Mouse (Mus musculus): ENCODE measurements around the gene Cfap299. TPM values are rescaled to one million over a fixed set of nuclear protein-coding genes. Genes with fewer than 3 reads are reported as not detected.
"Not testable (repeated sequence)": the region's sequence is repeated elsewhere in the genome, so short reads cannot be mapped to it uniquely, and the experiment has no call there.

Gene Cfap299
- polyA plus RNA-seq, 1 experiment from 2014 or later: 2.9 TPM

- WGBS: 31% methylated on average over 9 of the region's 9 CpGs
Observed at GRCm38 (mm10) chr5:98306528-98306927, 22.6 kb upstream of the Cfap299 start.

GRCm38 (mm10) chr5:98326625-98327024 lies 2.5 kb upstream of the Cfap299 start:
- ATAC-seq: no peak
- Histone ChIP-seq H3K4me2 (ENCODE audit: low read length) (no peak overlapping the region), H3K9me3 (replicated peaks; ENCODE audit: control insufficient read depth, low read length, poor library complexity, severe bottlenecking) (no peaks in the 10 kb centered on the region), H3K27me3 (ENCODE audit: control insufficient read depth, insufficient read depth, low read depth, low read length) (peaks cover 5% of the 10 kb centered on the region; the same call in 1 of the 2 replicates), H3K36me3 (ENCODE audit: control insufficient read depth, insufficient read depth, low read length) (no peaks in the 10 kb centered on the region), H3K27ac (ENCODE audit: low read length) (no peak overlapping the region), H3K4me1 (ENCODE audit: control insufficient read depth, insufficient read depth, low read length) (peaks cover 3% of the 10 kb centered on the region), H3K9ac (ENCODE audit: low read depth, low read length) (no peak overlapping the region), H3K4me3 (ENCODE audit: low read depth, low read length) (no peak overlapping the region)
- 88% methylated on average over 2 of the region's 2 CpGs for WGBS

More at GRCm38 (mm10) chr5:98306528-98306927, 22.6 kb upstream of the Cfap299 start:
- peak; percentile 73 for ATAC-seq
- Histone ChIP-seq H3K4me1 (ENCODE audit: control insufficient read depth, insufficient read depth, low read length) (0 out of 2 replicates have a peak, but pooled peaks cover 2% of the 10 kb centered on the region), H3K36me3 (ENCODE audit: control insufficient read depth, insufficient read depth, low read length) (no peaks in the 10 kb centered on the region), H3K27ac (ENCODE audit: low read length) (no peak overlapping the region), H3K9me3 (replicated peaks; ENCODE audit: control insufficient read depth, low read length, poor library complexity, severe bottlenecking) (no peaks in the 10 kb centered on the region), H3K27me3 (ENCODE audit: control insufficient read depth, insufficient read depth, low read depth, low read length) (no peaks in the 10 kb centered on the region), H3K9ac (ENCODE audit: low read depth, low read length) (no peak overlapping the region), H3K4me3 (ENCODE audit: low read depth, low read length) (no peak overlapping the region), H3K4me2 (ENCODE audit: low read length) (no peak overlapping the region)

DNA sequence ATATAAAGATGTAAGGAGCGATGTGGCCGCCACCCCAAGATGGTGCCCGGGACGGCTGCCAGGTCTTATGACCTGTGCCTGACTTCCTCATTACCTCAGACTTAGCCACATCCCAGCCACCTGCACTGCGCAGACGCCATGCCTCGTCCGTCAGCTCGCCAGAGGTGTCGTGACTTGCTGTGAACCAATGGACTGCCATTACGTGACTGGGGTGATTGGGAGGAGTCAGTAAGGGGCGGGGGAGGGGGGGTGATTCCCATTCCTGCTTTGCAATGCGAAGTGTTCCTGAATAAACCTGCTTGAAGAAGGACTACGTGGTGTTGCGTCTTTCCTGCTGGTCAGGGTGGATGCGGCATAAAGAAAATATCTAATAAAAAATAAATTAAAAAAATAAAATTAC lies 14.6 kb downstream of the Cfap299 start:
- H3K36me3 ChIP-seq (ENCODE audit: control insufficient read depth, insufficient read depth, low read length); H3K9me3 ChIP-seq (replicated peaks; ENCODE audit: control insufficient read depth, low read length, poor library complexity, severe bottlenecking); H3K4me2 ChIP-seq (ENCODE audit: low read length); H3K4me3 ChIP-seq (ENCODE audit: low read depth, low read length); H3K9ac ChIP-seq (ENCODE audit: low read depth, low read length); H3K4me1 ChIP-seq (ENCODE audit: control insufficient read depth, insufficient read depth, low read length); ATAC-seq; H3K27ac ChIP-seq (ENCODE audit: low read length); H3K27me3 ChIP-seq (ENCODE audit: control insufficient read depth, insufficient read depth, low read depth, low read length): not testable (repeated sequence)
- 93% methylated on average over 16 of the region's 16 CpGs for WGBS

DNA sequence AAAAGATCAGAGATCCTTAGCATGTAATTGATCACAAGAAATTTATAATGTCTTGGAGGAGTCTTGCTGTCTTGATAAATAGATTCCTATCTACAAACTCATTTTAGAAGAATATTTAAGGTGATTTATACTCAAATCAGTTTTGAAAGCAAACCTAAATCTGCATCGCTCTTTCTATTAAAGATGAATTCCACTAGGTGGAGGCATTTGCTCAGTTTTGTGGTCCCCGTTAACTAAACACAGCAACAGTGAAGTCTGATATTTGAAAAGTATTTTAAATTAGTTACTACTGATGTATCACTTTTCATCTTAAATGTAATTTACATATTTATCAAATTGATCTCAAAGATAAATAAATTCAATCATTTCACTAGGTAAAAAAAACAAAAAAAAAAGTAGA lies 15.5 kb downstream of the Cfap299 start:
- no peak overlapping the region for H3K9ac ChIP-seq (ENCODE audit: low read depth, low read length)
- ATAC-seq: no peak
- no peaks in the 10 kb centered on the region for H3K9me3 ChIP-seq (replicated peaks; ENCODE audit: control insufficient read depth, low read length, poor library complexity, severe bottlenecking)
- no peak overlapping the region for H3K4me2 ChIP-seq (ENCODE audit: low read length)
- WGBS: 71% methylated on average over 2 of the region's 2 CpGs
- no peaks in the 10 kb centered on the region for H3K27me3 ChIP-seq (ENCODE audit: control insufficient read depth, insufficient read depth, low read depth, low read length)
- H3K36me3 ChIP-seq (ENCODE audit: control insufficient read depth, insufficient read depth, low read length): no peaks in the 10 kb centered on the region
- H3K27ac ChIP-seq (ENCODE audit: low read length): no peak overlapping the region
- no peak overlapping the region for H3K4me3 ChIP-seq (ENCODE audit: low read depth, low read length)
- no peaks in the 10 kb centered on the region; the same call in 1 of the 2 replicates for H3K4me1 ChIP-seq (ENCODE audit: control insufficient read depth, insufficient read depth, low read length)

- H3K4me3 ChIP-seq (ENCODE audit: low read depth, low read length): no peak overlapping the region
- H3K36me3 ChIP-seq (ENCODE audit: control insufficient read depth, insufficient read depth, low read length): no peaks in the 10 kb centered on the region
- WGBS: 76% methylated on average over 7 of the region's 7 CpGs
- H3K4me2 ChIP-seq (ENCODE audit: low read length): no peak overlapping the region
- no peaks in the 10 kb centered on the region for H3K27me3 ChIP-seq (ENCODE audit: control insufficient read depth, insufficient read depth, low read depth, low read length)
- H3K9ac ChIP-seq (ENCODE audit: low read depth, low read length): no peak overlapping the region
- H3K27ac ChIP-seq (ENCODE audit: low read length): no peak overlapping the region
- H3K9me3 ChIP-seq (replicated peaks; ENCODE audit: control insufficient read depth, low read length, poor library complexity, severe bottlenecking): no peaks in the 10 kb centered on the region
- ATAC-seq: no peak
- no peaks in the 10 kb centered on the region; the same call in 1 of the 2 replicates for H3K4me1 ChIP-seq (ENCODE audit: control insufficient read depth, insufficient read depth, low read length)
Observed at GRCm38 (mm10) chr5:98346067-98346466, 17.0 kb downstream of the Cfap299 start.

DNA sequence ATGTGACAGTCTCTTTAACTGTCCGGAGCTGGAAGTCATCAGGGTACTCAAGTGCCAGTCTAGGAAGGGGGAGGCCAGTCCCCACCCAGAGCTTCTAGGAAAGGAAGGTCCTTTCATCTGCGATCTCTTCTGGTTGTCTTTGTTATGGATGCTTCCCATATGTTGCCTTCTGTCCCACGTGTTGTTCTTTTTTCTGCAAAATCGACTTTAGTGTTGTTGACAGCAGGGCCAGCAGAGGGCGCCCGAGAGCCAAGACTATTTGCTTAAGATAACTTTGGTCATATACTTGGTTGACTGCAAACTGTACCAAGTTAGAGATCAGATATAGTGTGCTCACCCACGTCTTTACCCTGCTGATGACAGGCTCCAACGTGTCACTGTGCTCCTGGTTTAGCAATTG lies 19.5 kb downstream of the Cfap299 start:
- Histone ChIP-seq H3K4me2 (ENCODE audit: low read length) (peak overlapping the region; percentile 43; the same call in 1 of the 2 replicates), H3K9me3 (replicated peaks; ENCODE audit: control insufficient read depth, low read length, poor library complexity, severe bottlenecking) (no peaks in the 10 kb centered on the region), H3K4me3 (ENCODE audit: low read depth, low read length) (no peak overlapping the region), H3K9ac (ENCODE audit: low read depth, low read length) (no peak overlapping the region), H3K4me1 (ENCODE audit: control insufficient read depth, insufficient read depth, low read length) (no peaks in the 10 kb centered on the region; the same call in 1 of the 2 replicates), H3K27me3 (ENCODE audit: control insufficient read depth, insufficient read depth, low read depth, low read length) (no peaks in the 10 kb centered on the region), H3K36me3 (ENCODE audit: control insufficient read depth, insufficient read depth, low read length) (no peaks in the 10 kb centered on the region), H3K27ac (ENCODE audit: low read length) (no peak overlapping the region)
- peak; percentile 81 for ATAC-seq
- 8% methylated on average over 8 of the region's 8 CpGs for WGBS

DNA sequence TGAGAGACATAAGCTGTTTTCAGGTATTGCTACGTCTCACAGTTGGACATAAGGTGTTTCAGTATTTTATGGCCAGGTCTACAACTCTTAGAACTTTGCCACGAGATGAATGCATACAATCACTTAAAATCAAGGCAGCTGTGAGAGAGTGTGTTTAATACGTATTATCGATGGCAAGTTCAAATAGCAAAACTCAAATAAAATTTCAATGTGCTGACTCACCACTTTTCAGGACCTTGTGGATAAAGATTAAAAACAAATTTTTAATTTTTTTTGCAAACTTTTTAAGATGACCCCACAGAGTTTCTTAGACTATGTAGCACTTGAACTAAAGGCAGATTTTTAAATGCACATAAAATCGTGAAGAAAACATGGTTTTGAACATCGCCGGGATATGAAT lies 30.8 kb downstream of the Cfap299 start:
- no peak overlapping the region for H3K9ac ChIP-seq (ENCODE audit: low read depth, low read length)
- WGBS: 93% methylated on average over 7 of the region's 7 CpGs
- H3K9me3 ChIP-seq (replicated peaks; ENCODE audit: control insufficient read depth, low read length, poor library complexity, severe bottlenecking): no peaks in the 10 kb centered on the region
- no peak overlapping the region for H3K4me2 ChIP-seq (ENCODE audit: low read length)
- no peaks in the 10 kb centered on the region for H3K27me3 ChIP-seq (ENCODE audit: control insufficient read depth, insufficient read depth, low read depth, low read length)
- H3K36me3 ChIP-seq (ENCODE audit: control insufficient read depth, insufficient read depth, low read length): no peaks in the 10 kb centered on the region
- ATAC-seq: no peak
- H3K27ac ChIP-seq (ENCODE audit: low read length): no peak overlapping the region
- H3K4me3 ChIP-seq (ENCODE audit: low read depth, low read length): no peak overlapping the region
- H3K4me1 ChIP-seq (ENCODE audit: control insufficient read depth, insufficient read depth, low read length): no peaks in the 10 kb centered on the region

- Histone ChIP-seq H3K27ac (ENCODE audit: low read length) (no peak overlapping the region), H3K9ac (ENCODE audit: low read depth, low read length) (no peak overlapping the region), H3K4me2 (ENCODE audit: low read length) (no peak overlapping the region), H3K4me3 (ENCODE audit: low read depth, low read length) (no peak overlapping the region), H3K4me1 (ENCODE audit: control insufficient read depth, insufficient read depth, low read length) (no peaks in the 10 kb centered on the region), H3K9me3 (replicated peaks; ENCODE audit: control insufficient read depth, low read length, poor library complexity, severe bottlenecking) (no peaks in the 10 kb centered on the region), H3K27me3 (ENCODE audit: control insufficient read depth, insufficient read depth, low read depth, low read length) (no peaks in the 10 kb centered on the region), H3K36me3 (ENCODE audit: control insufficient read depth, insufficient read depth, low read length) (no peaks in the 10 kb centered on the region)
- ATAC-seq: no peak
- WGBS: 84% methylated on average over 5 of the region's 5 CpGs
Observed at GRCm38 (mm10) chr5:98360792-98361419, 31.8 kb downstream of the Cfap299 start.

DNA sequence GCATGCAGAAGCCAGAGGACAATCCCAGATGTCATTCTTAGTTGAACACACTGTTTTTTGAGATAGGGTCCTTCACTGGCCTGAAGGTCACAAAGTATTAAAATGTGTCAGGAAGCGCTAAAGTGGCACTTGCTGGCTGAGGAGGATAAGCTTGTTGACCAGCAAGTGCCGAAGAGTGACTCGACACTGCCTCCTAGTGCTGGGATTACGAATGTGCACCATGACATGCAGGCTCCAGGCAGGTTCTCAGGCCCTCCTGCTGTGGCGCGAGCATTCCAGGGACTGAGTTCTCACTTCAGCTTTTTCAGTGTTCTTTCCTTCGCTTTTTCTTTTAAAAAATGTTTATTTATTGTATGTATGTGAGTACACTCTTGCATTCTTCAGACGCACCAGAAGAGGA lies 34.3 kb downstream of the Cfap299 start:
- no peak for ATAC-seq
- no peak overlapping the region for H3K9ac ChIP-seq (ENCODE audit: low read depth, low read length)
- H3K9me3 ChIP-seq (replicated peaks; ENCODE audit: control insufficient read depth, low read length, poor library complexity, severe bottlenecking): no peaks in the 10 kb centered on the region
- no peak overlapping the region for H3K27ac ChIP-seq (ENCODE audit: low read length)
- H3K4me1 ChIP-seq (ENCODE audit: control insufficient read depth, insufficient read depth, low read length): no peaks in the 10 kb centered on the region
- WGBS: 60% methylated on average over 8 of the region's 8 CpGs
- no peak overlapping the region for H3K4me2 ChIP-seq (ENCODE audit: low read length)
- H3K36me3 ChIP-seq (ENCODE audit: control insufficient read depth, insufficient read depth, low read length): no peaks in the 10 kb centered on the region
- H3K4me3 ChIP-seq (ENCODE audit: low read depth, low read length): no peak overlapping the region
- H3K27me3 ChIP-seq (ENCODE audit: control insufficient read depth, insufficient read depth, low read depth, low read length): no peaks in the 10 kb centered on the region
